Mouse (Mus musculus) splenic B cell, adult 2 months (primary cell): ENCODE measurements at regions not wholly inside any gene's neighbourhood (a gene's known extent, or its start where the extent isn't known, plus 50 kb on each side); places are given as distances from the start of the nearest gene placed in this dataset.
A peak's percentile ranks its signal among the peaks of the same experiment; 100 is the strongest.

Source experiments
- DNase-seq: peaks from one replicate; pipeline ENCODE4 v3.0.0-alpha.2; 2011; ENCODE audit warnings: low read depth, low spot score
- H3K27me3 ChIP-seq: 2 replicates; pipeline ENCODE4 v1.6.1; 2012; ENCODE audit warnings: mild to moderate bottlenecking, low read length, moderate library complexity, mixed read lengths; ENCODE audit not compliant: control insufficient read depth, poor library complexity, insufficient read depth, severe bottlenecking
- H3K36me3 ChIP-seq: 2 replicates; pipeline ENCODE4 v1.6.1; 2012; ENCODE audit warnings: mild to moderate bottlenecking, low read length, moderate library complexity, mixed read lengths; ENCODE audit not compliant: control insufficient read depth, poor library complexity, insufficient read depth, severe bottlenecking

DNA sequence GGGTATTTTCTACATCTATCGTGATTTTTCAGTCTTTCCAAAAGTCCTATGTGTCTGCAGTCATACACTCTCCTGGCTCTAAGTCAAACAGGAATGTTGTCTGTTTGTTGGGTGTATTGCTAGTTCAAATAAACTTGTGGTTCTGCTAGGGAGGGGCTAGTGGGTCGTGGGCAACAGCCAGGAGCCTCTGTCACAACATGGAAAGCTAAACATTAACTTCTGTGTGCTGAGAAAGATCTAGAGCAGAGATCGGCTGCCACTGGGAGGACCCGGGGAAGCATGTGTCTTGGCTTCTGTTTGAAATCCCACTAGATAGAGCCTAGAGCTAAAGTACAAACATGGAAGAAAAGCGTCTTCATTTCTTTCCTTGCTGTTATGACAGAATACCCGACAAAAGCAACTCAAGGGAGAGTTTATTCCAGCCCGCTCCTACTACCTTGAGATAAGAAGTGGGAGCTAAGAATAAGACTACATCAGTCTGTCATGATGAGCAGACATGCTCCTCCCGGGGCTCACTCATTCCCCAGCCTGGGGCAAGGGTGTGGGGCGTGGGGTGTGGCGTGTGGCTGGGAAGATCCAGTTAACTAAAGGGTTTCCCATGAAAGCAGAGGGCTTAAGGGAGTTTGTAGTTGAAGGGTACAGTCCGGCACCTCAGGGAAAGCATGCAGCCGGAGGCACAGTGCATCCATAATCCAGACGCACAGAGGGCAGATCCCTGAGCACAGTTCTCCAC, 190.7 kb downstream of the Rybp start:
- no peak for DNase-seq
- H3K36me3 ChIP-seq = no peaks in the 10 kb centered on the region
- H3K27me3 ChIP-seq = no peaks in the 10 kb centered on the region

DNA sequence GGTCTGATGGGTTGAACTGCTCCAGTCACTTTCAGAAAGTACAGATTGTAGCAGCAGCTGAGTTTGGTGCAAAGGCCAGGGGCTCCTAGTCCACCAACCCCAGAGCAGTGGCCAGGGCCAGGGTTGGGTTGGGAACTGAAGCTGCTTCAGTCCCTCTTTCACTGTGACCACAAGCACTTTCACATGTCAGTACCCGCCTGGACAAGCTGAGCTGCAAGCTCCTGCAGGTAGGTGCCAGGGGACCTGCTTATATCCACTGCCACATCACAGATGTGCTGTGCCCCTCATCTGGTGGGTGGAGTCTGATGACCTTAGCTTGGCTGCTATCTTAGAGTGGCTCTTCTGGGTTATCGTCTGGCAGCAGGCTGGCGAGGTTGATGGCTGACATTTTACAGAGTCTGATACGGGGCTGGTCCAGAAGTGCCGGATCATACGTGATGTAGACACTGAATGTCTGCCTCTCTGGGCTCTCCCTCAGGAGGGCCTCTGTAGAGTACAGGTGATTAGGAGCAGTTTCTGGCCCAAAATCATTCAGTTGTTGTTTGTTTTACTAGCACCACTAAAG, 192.6 kb downstream of the Rybp start:
- H3K27me3 ChIP-seq = no peaks in the 10 kb centered on the region
- no peaks in the 10 kb centered on the region for H3K36me3 ChIP-seq
- DNase-seq = no peak

DNA sequence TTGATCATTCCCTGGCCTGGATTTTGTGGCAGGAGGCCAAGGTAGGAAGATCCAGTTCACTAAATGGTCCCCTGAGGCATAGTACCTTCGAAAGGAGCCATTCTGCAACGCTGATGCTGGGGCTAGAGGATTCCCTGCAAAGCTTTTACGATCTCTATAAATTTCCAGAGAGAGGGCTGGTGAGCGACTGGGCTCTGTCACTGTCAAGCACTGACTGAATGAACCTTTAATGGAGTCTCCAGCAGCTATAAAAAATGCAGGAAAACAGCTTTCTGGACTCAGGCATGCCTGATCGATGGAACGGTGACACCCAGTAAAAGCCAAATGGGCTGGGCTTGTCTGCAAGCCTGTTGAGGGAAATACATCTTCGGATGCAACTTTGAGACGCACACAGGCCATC, 194.4 kb downstream of the Rybp start:
- Histone ChIP-seq H3K36me3 (no peaks in the 10 kb centered on the region), H3K27me3 (no peaks in the 10 kb centered on the region)
- DNase-seq = no peak

DNA sequence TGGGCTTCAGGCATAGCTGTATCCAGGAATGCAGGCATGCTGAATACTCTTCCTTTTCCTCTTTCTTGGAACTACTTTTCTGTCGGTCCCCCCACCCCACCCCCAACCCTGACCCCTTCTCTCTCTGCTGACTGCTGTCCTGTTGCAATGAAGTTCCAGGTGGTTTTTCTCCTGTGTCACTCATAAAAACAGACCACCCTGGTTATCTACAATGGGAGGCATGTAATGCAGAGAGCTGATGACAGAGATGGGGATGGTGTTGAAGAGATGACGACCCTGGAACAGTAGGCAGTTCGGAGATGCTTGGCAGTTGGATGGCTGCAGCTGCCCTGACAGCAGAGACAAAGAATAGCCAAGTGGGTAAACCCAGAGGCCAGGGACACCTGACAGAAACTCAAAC, 195.5 kb downstream of the Rybp start:
- no peaks in the 10 kb centered on the region for H3K27me3 ChIP-seq
- H3K36me3 ChIP-seq = no peaks in the 10 kb centered on the region
- no peak for DNase-seq

DNA sequence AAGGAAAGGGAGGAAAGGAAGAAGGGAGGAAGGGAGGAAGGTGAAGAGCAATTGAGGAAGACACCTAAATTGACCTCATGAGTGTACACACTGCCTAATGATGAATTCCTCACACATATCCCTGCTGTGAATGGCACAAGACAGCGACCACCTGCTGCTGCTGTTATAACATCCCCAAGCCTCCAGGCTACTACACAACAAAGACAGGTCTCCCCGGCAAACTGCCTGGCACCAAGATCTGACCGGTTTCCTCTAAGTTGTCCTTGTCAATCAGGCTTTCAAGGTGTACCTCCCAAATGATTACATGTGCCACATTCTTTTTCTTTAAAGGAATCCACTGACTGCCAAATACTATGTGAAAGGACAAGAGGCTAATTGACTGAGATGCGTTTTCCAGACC, 198.7 kb downstream of the Rybp start:
- H3K36me3 ChIP-seq = no peaks in the 10 kb centered on the region
- DNase-seq = no peak
- no peaks in the 10 kb centered on the region for H3K27me3 ChIP-seq

DNA sequence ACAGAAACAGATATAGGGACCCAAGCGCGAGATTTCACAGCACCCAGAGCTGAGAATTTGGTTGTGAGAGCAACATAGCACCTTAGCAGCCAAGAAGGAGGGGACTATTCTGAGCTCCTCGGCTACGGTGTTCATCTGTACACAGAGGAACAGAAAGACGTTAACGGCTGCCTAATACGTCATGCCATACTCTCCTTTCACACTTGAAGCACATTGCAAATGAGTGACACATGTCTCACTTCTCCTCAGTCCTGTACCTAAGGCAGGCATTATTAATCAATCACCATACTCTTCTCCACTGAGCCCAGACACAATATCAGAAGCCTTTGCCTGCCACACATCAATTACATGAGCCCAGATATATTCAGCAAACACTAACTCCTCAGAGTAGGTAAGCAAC, 200.5 kb downstream of the Rybp start:
- no peaks in the 10 kb centered on the region for H3K27me3 ChIP-seq
- H3K36me3 ChIP-seq = no peaks in the 10 kb centered on the region
- peak; percentile 49 for DNase-seq

DNA sequence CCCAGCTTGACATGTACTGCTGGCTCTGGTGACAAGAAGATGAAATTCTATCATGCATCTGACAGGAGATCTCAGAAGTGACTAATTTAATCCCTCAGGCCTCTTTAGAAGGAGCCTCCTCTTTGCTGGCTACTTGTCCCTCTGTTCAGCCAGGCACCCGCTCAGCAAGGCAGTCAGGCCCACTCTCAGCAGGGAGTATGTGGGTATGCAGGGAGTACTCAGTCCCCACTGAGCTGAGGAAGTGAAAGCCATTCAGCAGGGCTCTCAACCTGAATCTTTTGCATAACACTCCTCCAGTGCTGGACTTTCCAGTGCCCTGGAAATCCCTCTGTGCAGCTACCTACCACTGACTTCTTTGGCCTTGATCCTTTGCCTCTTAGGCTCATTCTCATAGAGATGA, 201.3 kb downstream of the Rybp start:
- no peaks in the 10 kb centered on the region for H3K27me3 ChIP-seq
- peak; percentile 25 for DNase-seq
- H3K36me3 ChIP-seq = no peaks in the 10 kb centered on the region

DNA sequence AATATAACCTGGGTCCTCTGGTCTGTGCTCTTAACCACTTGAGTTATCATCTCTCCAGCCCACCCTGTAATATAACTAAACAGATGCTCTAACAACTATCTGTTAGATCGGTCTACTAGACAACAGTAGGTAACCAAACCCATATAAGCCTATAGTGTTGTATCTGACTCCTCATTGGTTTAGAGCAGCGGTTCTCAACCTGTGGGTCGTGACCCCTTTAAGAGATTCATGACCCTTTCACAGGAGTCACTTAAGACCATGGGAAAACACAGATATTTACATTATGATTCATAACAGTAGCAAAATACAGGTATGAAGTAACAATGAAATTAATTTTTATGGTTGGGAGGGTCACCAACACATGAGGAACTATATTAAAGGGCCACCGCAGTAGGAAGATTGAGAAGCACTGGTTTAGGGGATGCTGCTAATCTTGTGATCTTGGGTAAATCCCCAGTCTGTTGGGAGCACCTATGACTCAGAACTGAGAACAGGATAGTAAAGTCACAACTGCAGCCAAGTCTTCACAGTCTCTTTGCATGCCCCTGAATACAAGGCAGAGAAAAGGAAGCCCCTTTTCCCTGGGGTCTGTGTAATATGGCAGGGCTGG, 203.3 kb downstream of the Rybp start:
- Histone ChIP-seq H3K27me3 (no peaks in the 10 kb centered on the region), H3K36me3 (no peaks in the 10 kb centered on the region)
- peak; percentile 11 for DNase-seq

DNA sequence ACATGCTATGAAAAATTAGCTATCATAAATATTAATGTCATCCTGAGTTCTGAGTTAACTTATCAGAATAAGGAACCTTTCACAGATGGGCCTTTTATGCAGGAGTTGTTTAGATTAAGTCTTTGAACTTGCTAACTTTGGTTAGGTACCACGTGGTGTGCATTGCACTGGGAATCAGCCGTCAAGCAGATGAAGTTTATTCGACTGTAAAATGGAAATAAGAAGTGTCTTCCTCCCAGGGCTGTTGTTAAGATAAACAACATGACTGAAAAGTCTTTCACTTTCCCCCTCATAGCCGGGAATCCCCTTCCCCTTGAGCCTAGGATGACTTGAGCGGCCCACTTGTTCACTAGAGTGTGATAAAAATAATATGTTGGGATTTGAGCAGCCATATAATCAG, 204.2 kb downstream of the Rybp start:
- peak; percentile 18 for DNase-seq
- Histone ChIP-seq H3K27me3 (no peaks in the 10 kb centered on the region), H3K36me3 (no peaks in the 10 kb centered on the region)

DNA sequence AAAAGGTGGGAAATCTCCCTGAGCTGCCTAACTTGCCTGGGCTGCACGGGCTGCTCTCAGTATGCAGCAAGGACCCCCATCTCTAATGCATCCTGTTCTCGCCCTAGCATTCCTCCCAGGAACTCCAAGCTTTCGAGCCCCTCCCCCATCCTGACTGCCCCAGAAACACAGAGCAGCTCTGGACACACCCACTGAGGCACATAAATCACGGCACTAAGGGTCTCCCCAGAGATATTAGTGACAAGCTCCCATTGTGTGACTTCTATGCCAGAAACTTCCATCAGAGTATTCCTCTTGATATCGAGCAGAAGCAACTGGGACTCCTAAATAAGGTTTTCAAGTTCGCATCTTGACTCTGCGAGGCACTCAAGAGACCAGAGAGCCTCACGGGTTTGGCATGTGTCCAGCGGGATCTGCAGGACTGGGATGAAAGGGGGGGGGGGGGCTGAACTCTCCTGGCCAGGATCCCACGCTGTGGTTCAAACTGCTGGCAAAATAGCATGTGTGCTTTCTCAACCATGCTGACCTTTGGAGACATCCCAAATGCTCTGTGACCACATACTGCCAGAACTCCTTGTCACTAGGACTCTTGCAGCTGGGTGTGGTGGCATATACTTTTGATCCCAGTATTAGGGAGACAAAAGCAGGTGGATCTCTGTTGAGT, 212.5 kb downstream of the Rybp start:
- DNase-seq = no peak
- no peaks in the 10 kb centered on the region for H3K36me3 ChIP-seq
- H3K27me3 ChIP-seq = no peaks in the 10 kb centered on the region

DNA sequence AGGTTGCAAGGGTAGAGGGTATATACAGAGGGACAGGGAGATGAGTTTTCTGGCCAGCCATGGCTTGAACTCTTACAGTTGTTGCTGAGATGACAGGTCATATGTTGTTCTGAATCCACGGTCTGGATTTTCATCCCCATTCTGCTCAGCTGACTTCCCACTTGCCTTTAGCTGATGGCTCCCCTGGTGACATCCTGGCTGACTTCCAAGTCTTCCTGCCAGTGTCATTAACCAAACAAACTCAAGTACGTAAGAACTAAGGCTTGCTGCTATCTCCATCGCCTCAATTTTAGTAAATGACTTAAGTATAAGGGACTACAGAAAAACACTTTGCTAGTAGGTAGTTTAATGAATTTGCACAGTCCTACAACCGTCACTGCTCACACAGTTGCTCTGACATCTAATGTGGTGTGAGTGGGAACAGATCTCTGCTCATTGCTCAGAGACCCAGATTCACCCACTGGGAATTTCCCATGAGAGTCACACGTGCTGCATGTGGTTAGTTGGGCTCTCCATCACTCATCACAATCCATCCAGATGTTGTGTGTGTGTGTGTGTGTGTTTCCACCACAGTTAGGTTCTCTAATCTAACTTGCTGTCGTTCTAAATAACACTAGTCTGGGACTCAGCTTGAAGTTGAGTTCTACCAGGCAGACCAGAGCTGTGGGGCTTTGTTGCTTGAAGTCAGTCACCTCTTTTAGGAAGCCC, 214.9 kb downstream of the Rybp start:
- DNase-seq = no peak
- Histone ChIP-seq H3K36me3 (no peaks in the 10 kb centered on the region), H3K27me3 (no peaks in the 10 kb centered on the region)

DNA sequence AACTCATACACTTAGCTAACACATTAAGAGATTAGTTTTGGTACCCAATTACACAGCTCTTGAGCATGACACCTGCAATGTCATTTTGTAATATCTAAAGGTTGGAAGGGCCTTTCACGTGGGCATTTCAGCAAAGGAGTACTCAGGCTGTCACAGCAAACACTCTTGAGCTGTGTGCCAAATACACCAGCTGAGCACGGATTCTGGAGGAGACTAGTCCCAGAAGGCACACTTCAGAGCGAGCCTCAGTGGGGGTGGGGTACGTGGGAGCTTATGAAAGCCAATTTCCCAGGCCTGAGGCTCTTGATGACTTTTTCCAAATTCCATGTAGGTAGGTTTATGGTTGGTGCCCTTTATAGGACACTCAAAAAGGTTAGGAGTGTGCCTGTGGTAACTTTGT, 218.1 kb downstream of the Rybp start:
- H3K27me3 ChIP-seq = no peaks in the 10 kb centered on the region
- DNase-seq = no peak
- H3K36me3 ChIP-seq = no peaks in the 10 kb centered on the region

DNA sequence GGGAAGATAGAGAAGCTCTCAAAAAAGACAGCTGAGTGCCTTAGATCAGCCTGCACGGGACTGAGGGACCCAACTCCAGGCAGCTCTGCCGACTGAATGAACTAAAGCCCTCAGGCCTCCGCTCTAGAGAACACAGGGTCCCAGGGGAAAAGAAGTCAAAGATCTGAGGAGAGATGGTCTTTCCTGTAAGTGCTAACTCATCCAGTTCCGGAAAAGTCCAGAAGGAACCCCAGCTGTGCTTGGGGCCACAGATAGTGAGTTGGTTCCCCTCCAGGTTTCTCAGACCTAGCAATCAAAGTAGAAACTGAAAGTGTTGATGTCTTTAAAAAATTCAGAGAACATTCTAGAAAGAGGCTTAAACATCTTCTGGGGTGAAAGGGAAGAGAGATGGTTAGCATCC, 220.0 kb downstream of the Rybp start:
- no peaks in the 10 kb centered on the region for H3K36me3 ChIP-seq
- no peak for DNase-seq

DNA sequence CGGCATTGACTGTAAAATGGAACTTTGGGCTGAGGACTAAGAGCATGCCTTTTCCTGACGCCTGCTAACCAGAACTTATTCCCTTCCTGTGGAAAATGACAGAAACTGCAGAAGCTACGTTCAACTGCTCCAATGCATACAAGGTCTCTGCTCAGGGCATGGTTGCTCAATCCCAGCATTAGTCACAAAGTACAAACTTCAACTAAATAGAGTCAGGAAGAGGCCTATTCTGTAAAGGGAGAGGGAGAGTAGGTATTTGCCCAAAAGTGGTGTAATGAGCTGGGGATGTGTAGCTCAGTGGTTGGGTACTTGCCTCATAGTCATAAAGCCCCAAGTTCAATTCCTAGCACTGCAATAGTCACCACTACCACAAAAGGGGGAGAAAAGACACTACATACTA, 221.7 kb downstream of the Rybp start:
- no peak for DNase-seq
- Histone ChIP-seq H3K36me3 (no peaks in the 10 kb centered on the region), H3K27me3 (no peaks in the 10 kb centered on the region)

More for the DNA sequence above, 220.0 kb downstream of the Rybp start:
- no peaks in the 10 kb centered on the region for H3K27me3 ChIP-seq

DNA sequence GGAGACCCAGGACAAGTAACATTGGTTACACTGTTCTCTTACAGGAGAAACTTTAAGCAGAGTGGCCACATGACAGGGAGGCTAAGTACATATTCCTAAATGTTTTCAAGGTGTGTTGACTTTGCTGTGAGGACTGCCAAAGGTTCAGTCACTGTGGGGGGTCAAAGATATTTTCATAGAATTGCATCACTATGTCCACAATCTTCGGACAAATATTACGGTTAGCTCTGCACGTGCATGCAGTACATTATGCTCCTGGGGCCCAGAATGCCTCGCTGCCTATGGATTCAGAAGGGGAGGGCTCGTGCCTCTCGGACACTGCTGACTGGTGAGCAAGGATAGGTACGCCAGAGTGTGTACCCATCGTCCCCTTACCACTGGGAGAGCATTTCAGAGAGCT, 224.3 kb downstream of the Rybp start:
- no peaks in the 10 kb centered on the region for H3K27me3 ChIP-seq
- no peaks in the 10 kb centered on the region for H3K36me3 ChIP-seq
- no peak for DNase-seq
